Mouse (Mus musculus) G1E (cell line): ENCODE results near the gene Sdsl. TPM values are rescaled to one million over a fixed set of nuclear protein-coding genes. Genes with fewer than 3 reads are reported as not detected.

Experiments used
- ATAC-seq: 2 replicates; pipeline ENCODE4 v1.8.0; 2016; ENCODE audit warnings: mild to moderate bottlenecking; ENCODE audit not compliant: insufficient number of reproducible peaks, poor library complexity, low FRiP score, severe bottlenecking; ENCODE audit errors: extremely low read depth
- DNase-seq: peaks from one replicate; pipeline ENCODE4 v3.0.0; 2012; ENCODE audit warnings: low spot score
- H3K27me3 ChIP-seq: 2 replicates; pipeline ENCODE4 v1.6.1; 2012; ENCODE audit warnings: mild to moderate bottlenecking, low read length, inconsistent platforms; ENCODE audit not compliant: insufficient read depth
- H3K36me3 ChIP-seq: replicated peaks from 2 replicates; pipeline ENCODE3; 2012; ENCODE audit warnings: mild to moderate bottlenecking, inconsistent platforms
- H3K4me1 ChIP-seq: 2 replicates; pipeline ENCODE4 v1.6.1; 2012; ENCODE audit warnings: low read depth, low read length, inconsistent platforms, mixed read lengths; ENCODE audit not compliant: insufficient read depth
- H3K4me3 ChIP-seq: 2 replicates; pipeline ENCODE4 v1.5.1; 2012; ENCODE audit warnings: low read depth, mild to moderate bottlenecking, inconsistent platforms, low read length, moderate library complexity, mixed read lengths
- H3K9me3 ChIP-seq: replicated peaks from 2 replicates; pipeline ENCODE4 v1.6.1; 2012; ENCODE audit warnings: inconsistent platforms
- CTCF ChIP-seq: IDR thresholded peaks from 2 replicates; pipeline ENCODE4 v1.5.1; 2012; ENCODE audit warnings: low read depth, low read length, inconsistent platforms, mixed read lengths
- GATA1 ChIP-seq: IDR thresholded peaks from 2 replicates; pipeline ENCODE4 v1.6.1; 2012; ENCODE audit warnings: borderline replicate concordance, low read length, inconsistent platforms, mixed read lengths
- GATA2 ChIP-seq: IDR thresholded peaks from 2 replicates; pipeline ENCODE4 v1.6.1; 2012; ENCODE audit warnings: low read depth, low read length, inconsistent platforms, borderline replicate concordance
- POLR2AphosphoS5 ChIP-seq: IDR thresholded peaks from 2 replicates; pipeline ENCODE4 v1.6.1; 2012; ENCODE audit warnings: low read depth, low read length, inconsistent platforms; ENCODE audit not compliant: insufficient replicate concordance
- TAL1 ChIP-seq: conservative IDR thresholded peaks from 2 replicates; pipeline ENCODE4 v1.6.1; 2012; ENCODE audit warnings: low read depth, low read length, inconsistent platforms, mixed read lengths
- polyA plus RNA-seq: library from polyadenylated mRNA; stranded (reverse); fragments of >175 nt; gene quantifications from 2 replicates; pipeline ENCODE4 v1.2.3, GENCODE M21; 2012
- total RNA-seq, 2 experiments: library from RNA; stranded (forward) in 1 of 2; stranded (reverse) in 1 of 2; fragments of 200-1000 nt in 1 of 2; fragments of >200 nt in 1 of 2; fragmentation: Nextera tagmentation in 1 of 2; gene quantifications; 2 replicates each; pipeline ENCODE4 v1.2.3; 2014 to 2017

Gene Sdsl
- total and polyA plus RNA-seq, 3 experiments = 0.98 to 1.6 TPM; not detected in 1

GRCm38 (mm10) chr5:120433135-120433760, 39.4 kb downstream of the Sdsl start:
- no peak overlapping the region for H3K4me3 ChIP-seq
- TF ChIP-seq POLR2AphosphoS5 (no peak), GATA2 (no peak), TAL1 (no peak), GATA1 (no peak), CTCF (no peak)
- DNase-seq = no peak
- no peak for ATAC-seq
- H3K27me3 ChIP-seq = peaks cover 71% of the 10 kb centered on the region
- H3K4me1 ChIP-seq = no peaks in the 10 kb centered on the region
- no peaks in the 10 kb centered on the region for H3K36me3 ChIP-seq
- H3K9me3 ChIP-seq = no peaks in the 10 kb centered on the region

GRCm38 (mm10) chr5:120432486-120433015, 40.1 kb downstream of the Sdsl start:
- H3K36me3 ChIP-seq = no peaks in the 10 kb centered on the region
- TF ChIP-seq GATA2 (no peak), POLR2AphosphoS5 (no peak), CTCF (no peak), GATA1 (no peak), TAL1 (no peak)
- H3K4me3 ChIP-seq = no peak overlapping the region
- H3K27me3 ChIP-seq = peaks cover 70% of the 10 kb centered on the region
- no peaks in the 10 kb centered on the region for H3K4me1 ChIP-seq
- DNase-seq (no peak), ATAC-seq (no peak)
- no peaks in the 10 kb centered on the region for H3K9me3 ChIP-seq

GRCm38 (mm10) chr5:120431649-120432485, 40.7 kb downstream of the Sdsl start, which contains the start of gene Lhx5:
Lhx5 (plus strand) TSS chr5:120431699.
- Histone ChIP-seq H3K36me3 (no peaks in the 10 kb centered on the region), H3K27me3 (peaks cover 72% of the 10 kb centered on the region), H3K4me1 (no peaks in the 10 kb centered on the region), H3K9me3 (no peaks in the 10 kb centered on the region), H3K4me3 (no peak within 1 kb of the TSS)
- ATAC-seq (no peak), DNase-seq (no peak)
- TF ChIP-seq GATA2 = no peak
- TF ChIP-seq GATA1 = no peak
- no peak for TF ChIP-seq TAL1
- TF ChIP-seq POLR2AphosphoS5 = no peak
- TF ChIP-seq CTCF = no peak

GRCm38 (mm10) chr5:120431001-120431583, 41.5 kb downstream of the Sdsl start:
- Histone ChIP-seq H3K27me3 (peaks cover 71% of the 10 kb centered on the region), H3K36me3 (no peaks in the 10 kb centered on the region), H3K9me3 (no peaks in the 10 kb centered on the region), H3K4me3 (no peak overlapping the region), H3K4me1 (no peaks in the 10 kb centered on the region)
- ATAC-seq (no peak), DNase-seq (no peak)
- TF ChIP-seq POLR2AphosphoS5 = no peak
- no peak for TF ChIP-seq TAL1
- TF ChIP-seq GATA2 = no peak
- no peak for TF ChIP-seq GATA1
- no peak for TF ChIP-seq CTCF

GRCm38 (mm10) chr5:120429692-120430091, 42.9 kb downstream of the Sdsl start:
- peaks cover 64% of the 10 kb centered on the region for H3K27me3 ChIP-seq
- DNase-seq = no peak
- ATAC-seq = no peak
- TF ChIP-seq CTCF = no peak
- no peak for TF ChIP-seq GATA1
- no peak for TF ChIP-seq POLR2AphosphoS5
- no peak for TF ChIP-seq GATA2
- no peak for TF ChIP-seq TAL1
- no peaks in the 10 kb centered on the region for H3K36me3 ChIP-seq
- H3K4me3 ChIP-seq = no peak overlapping the region
- H3K4me1 ChIP-seq = no peaks in the 10 kb centered on the region
- H3K9me3 ChIP-seq = no peaks in the 10 kb centered on the region
